Mouse (Mus musculus): Measurements from ENCODE around the gene Ptk7.

- no peak for TF ChIP-seq GATA1 (IDR thresholded peaks at IDR 0.05; ENCODE audit: low read length)
- TF ChIP-seq TAL1 (IDR thresholded peaks at IDR 0.05; ENCODE audit: low read length): no peak
Observed at GRCm38 (mm10) chr17:46552151-46552550, 77.2 kb downstream of the Ptk7 start.

Measured in erythroblast, embryonic 14.5 days (primary cell).